Mouse (Mus musculus) layer of hippocampus, adult 18-20 months (tissue): Measurements from ENCODE around the gene Uba3. TPM values are rescaled to one million over a fixed set of nuclear protein-coding genes. Genes with fewer than 3 reads are reported as not detected.

Experiments used
- DNase-seq, 2 experiments: peaks; one replicate each; pipeline ENCODE4 v3.0.0; 2022; ENCODE audit warnings: low spot score in 2 of 2
- total RNA-seq, 2 experiments: library from RNA; stranded (reverse); gene quantifications; 2 replicates each; pipeline ENCODE4 v1.2.3; 2021

Uba3 gene
- total RNA-seq, 2 experiments from 2014 or later = 70.9 to 73.7 TPM

- DNase-seq = no peak
These were observed 63.6 kb downstream of the Uba3 start for GRCm38 (mm10) chr6:97141811-97142210.

Other genes with a start within 250 kb of the Uba3 start
- under 1 TPM; 0.15 to 0.36 TPM for gene Fam19a4, start 145.2 kb downstream of the Uba3 start, total RNA-seq
- 10 to 100 TPM; 17.8 to 19.6 TPM for gene Eogt, start 56.5 kb downstream of the Uba3 start, total RNA-seq
- gene Tmf1, start 26.5 kb downstream of the Uba3 start, total RNA-seq = 10 to 100 TPM; 48.4 to 52.3 TPM
- gene Arl6ip5, start 5.0 kb upstream of the Uba3 start, total RNA-seq = 100 to 1,000 TPM; 179 to 187 TPM
- gene Lmod3, start 47.1 kb upstream of the Uba3 start, total RNA-seq = not detected